Mouse (Mus musculus): ENCODE measurements around the gene Plekhg1. TPM values are rescaled to one million over a fixed set of nuclear protein-coding genes. Genes with fewer than 3 reads are reported as not detected.

Gene Plekhg1
- 0.34 TPM for polyA plus RNA-seq (2017; shearing (Covaris generic))

DNA sequence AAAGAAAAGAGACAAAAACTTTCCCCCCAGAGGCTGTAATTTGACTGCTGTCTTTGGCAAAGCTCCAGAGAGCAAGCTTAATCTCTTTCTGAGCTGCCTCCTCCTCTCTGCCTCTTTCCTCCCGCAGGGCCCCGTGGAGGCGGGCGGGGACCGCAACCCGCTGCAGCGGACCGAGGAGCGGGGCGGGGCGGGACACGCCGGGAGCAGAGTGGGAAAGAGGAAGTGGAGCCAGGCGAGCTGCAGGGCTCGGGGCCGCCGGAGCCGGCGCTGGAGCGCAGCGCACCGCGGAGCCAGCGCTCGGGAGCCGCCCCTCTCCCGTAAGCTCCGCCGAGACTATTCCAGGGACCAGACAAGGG is at the start of gene Plekhg1:
Gene Plekhg1, plus strand, starts transcription at position 217 of the 356 bp plus-strand sequence.

GRCm38 (mm10) chr10:3972981-3973588 is 232.9 kb downstream of the Plekhg1 start, which contains the start of gene Mthfd1l:
Gene Mthfd1l (plus strand): TSS chr10:3973118.

Other genes starting within 250 kb of the Plekhg1 start
- not detected for gene Iyd, start 200.1 kb upstream of the Plekhg1 start, polyA plus RNA-seq (2017; shearing (Covaris generic))
- 29.3 TPM for gene Mthfd1l, start 232.8 kb downstream of the Plekhg1 start, polyA plus RNA-seq (2017; shearing (Covaris generic))